Mouse (Mus musculus) lung, adult 18-20 months (tissue): ENCODE measurements around the gene D330045A20Rik.
"Not testable (repeated sequence)": the region's sequence is repeated elsewhere in the genome, so short reads cannot be mapped to it uniquely, and the experiment has no call there.

Experiments used
- DNase-seq, 2 experiments: peaks; one replicate each; pipeline ENCODE4 v3.0.0; 2022; ENCODE audit warnings: mixed read lengths in 2 of 2

Gene D330045A20Rik

GRCm38 (mm10) chrX:139583616-139584015 is 103.4 kb downstream of the D330045A20Rik start:
- DNase-seq = no peak

- not testable (repeated sequence) for DNase-seq
Observed at GRCm38 (mm10) chrX:139586676-139587075, 106.5 kb downstream of the D330045A20Rik start.

GRCm38 (mm10) chrX:139596404-139596803 is 116.2 kb downstream of the D330045A20Rik start:
- no peak for DNase-seq
